Mouse (Mus musculus) E14TG2a.4 (cell line): ENCODE results near the gene Adap2.

Experiments used
- CTCF ChIP-seq: conservative IDR thresholded peaks from 2 replicates; pipeline ENCODE4 v1.5.1; 2014; ENCODE audit warnings: low read length
- NANOG ChIP-seq: IDR thresholded peaks from 2 replicates; pipeline ENCODE4 v1.6.1; 2014; ENCODE audit warnings: borderline replicate concordance, low read length, mixed read lengths
- POU5F1 ChIP-seq: IDR thresholded peaks from 2 replicates; pipeline ENCODE4 v1.6.1; 2014; ENCODE audit warnings: low read length, borderline replicate concordance

DNA sequence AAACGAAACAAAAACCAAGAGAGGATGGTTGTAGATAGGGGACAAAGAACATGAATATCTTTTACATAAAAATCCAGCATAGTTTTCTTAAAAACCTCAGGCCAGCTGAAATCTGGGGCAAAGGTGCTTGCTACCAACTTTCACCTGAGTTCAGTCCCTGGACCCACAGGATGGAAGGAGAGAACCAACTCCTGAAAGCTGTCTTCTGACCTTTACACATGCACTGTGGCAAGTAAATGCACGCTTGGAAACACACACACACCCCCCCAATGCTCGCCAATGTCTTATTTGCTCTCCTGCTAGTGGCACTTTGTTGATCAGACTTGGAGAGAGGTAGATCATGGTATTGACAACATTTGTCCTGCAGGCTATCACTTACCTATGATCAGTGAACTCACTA is 61.4 kb downstream of the Adap2 start:
- TF ChIP-seq CTCF = no peak
- no peak for TF ChIP-seq NANOG
- TF ChIP-seq POU5F1 = no peak
